Mouse (Mus musculus) intestine, embryonic 15.5 days (tissue): ENCODE results near the gene Pla2g5. TPM values are rescaled to one million over a fixed set of nuclear protein-coding genes. Genes with fewer than 3 reads are reported as not detected.
"Not testable (repeated sequence)": the region's sequence is repeated elsewhere in the genome, so short reads cannot be mapped to it uniquely, and the experiment has no call there.

Experiments used
- ATAC-seq: fragments of 200-750 bp; cut with Nextera tagmentation; 2 replicates; pipeline ENCODE4 v1.8.0; 2017; ENCODE audit warnings: moderate TSS enrichment, moderate library complexity
- H3K27ac ChIP-seq: fragments of 300-500 bp; sonication (generic); 2 replicates; pipeline ENCODE4 v1.5.1; 2015; ENCODE audit warnings: mild to moderate bottlenecking, inconsistent platforms
- H3K27me3 ChIP-seq: fragments of 300-500 bp; sonication (generic); replicated peaks from 2 replicates; pipeline ENCODE4 v1.6.1; 2015; ENCODE audit warnings: inconsistent platforms
- H3K36me3 ChIP-seq: fragments of 300-500 bp; sonication (generic); 2 replicates; pipeline ENCODE4 v1.6.1; 2015; ENCODE audit warnings: inconsistent platforms
- H3K4me1 ChIP-seq: fragments of 300-500 bp; sonication (generic); replicated peaks from 2 replicates; pipeline ENCODE4 v1.6.1; 2015; ENCODE audit warnings: inconsistent platforms
- H3K4me2 ChIP-seq: fragments of 300-500 bp; sonication (generic); replicated peaks from 2 replicates; pipeline ENCODE4 v1.6.1; 2015; ENCODE audit warnings: mild to moderate bottlenecking, inconsistent platforms
- H3K4me3 ChIP-seq: fragments of 300-500 bp; sonication (generic); replicated peaks from 2 replicates; pipeline ENCODE4 v1.5.1; 2015; ENCODE audit warnings: inconsistent platforms
- H3K9ac ChIP-seq: fragments of 300-500 bp; sonication (generic); 2 replicates; pipeline ENCODE4 v1.6.1; 2015; ENCODE audit warnings: inconsistent platforms
- H3K9me3 ChIP-seq: fragments of 300-500 bp; sonication (generic); 2 replicates; pipeline ENCODE4 v1.6.1; 2016; ENCODE audit warnings: inconsistent platforms
- WGBS: fragments of 180-500 bp; shearing (Covaris S2); methylation state at CpG from one replicate; pipeline ENCODE4 v1.1.7; 2015; 5-methylcytosine and 5-hydroxymethylcytosine counted together
- polyA plus RNA-seq: library from polyadenylated mRNA; unstranded; fragments of >200 nt; fragmentation: Nextera tagmentation; extraction: Ambion mirVana; gene quantifications from 2 replicates; pipeline ENCODE4 v1.2.1, GENCODE M21; 2015

Gene Pla2g5
- polyA plus RNA-seq, 1 experiment from 2014 or later, result 0.15 TPM

DNA sequence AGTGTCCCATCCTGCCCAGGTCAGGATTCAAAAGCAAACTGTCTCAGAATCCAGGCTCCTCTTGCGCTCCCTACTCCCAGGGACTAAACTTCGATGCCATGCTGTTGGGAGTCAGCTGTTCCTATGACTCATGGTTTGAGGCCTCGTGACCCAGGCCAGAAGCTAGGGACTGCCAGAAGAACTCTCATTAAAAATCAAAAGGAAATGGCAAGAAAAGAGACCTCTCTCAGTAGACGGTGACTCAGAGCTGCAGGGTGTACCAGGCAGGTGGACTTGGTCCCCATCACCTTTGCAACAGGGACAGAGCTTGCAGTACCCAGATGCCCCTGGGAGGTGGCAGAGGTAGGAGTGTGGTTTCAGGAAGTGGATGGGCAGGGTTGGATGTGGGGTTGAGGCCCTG is 14.4 kb upstream of the Pla2g5 start, which contains the start of gene Pla2g2e:
TSS of gene Pla2g2e (plus strand) at position 212 of the 400 bp plus-strand sequence.
- Histone ChIP-seq H3K4me3 (no peak within 1 kb of the TSS), H3K4me1 (0 out of 2 replicates have a peak, but pooled peaks cover 6% of the 10 kb centered on the region), H3K27me3 (no peaks in the 10 kb centered on the region), H3K4me2 (no peak within 1 kb of the TSS), H3K9ac (no peak within 1 kb of the TSS), H3K36me3 (no peaks in the 10 kb centered on the region), H3K9me3 (no peaks in the 10 kb centered on the region), H3K27ac (no peak within 1 kb of the TSS)
- peak; percentile 74 for ATAC-seq
- WGBS, result 60% methylated on average over 4 of the region's 4 CpGs

GRCm38 (mm10) chr4:138875986-138876385 is 12.7 kb upstream of the Pla2g5 start:
- WGBS, result 95% methylated on average over 2 of the region's 2 CpGs
- no peaks in the 10 kb centered on the region for H3K4me1 ChIP-seq
- no peak for ATAC-seq

GRCm38 (mm10) chr4:138875275-138875674 is 12.0 kb upstream of the Pla2g5 start:
- 91% methylated on average over 2 of the region's 2 CpGs for WGBS
- ATAC-seq, result not testable (repeated sequence)

More at GRCm38 (mm10) chr4:138875986-138876385, 12.7 kb upstream of the Pla2g5 start:
- Histone ChIP-seq H3K9me3 (no peaks in the 10 kb centered on the region), H3K4me3 (no peak overlapping the region), H3K36me3 (no peaks in the 10 kb centered on the region), H3K9ac (no peak overlapping the region), H3K27ac (no peak overlapping the region), H3K4me2 (no peak overlapping the region), H3K27me3 (no peaks in the 10 kb centered on the region)

GRCm38 (mm10) chr4:138873864-138874263 is 10.6 kb upstream of the Pla2g5 start, which contains the start of gene Gm13030:
Gene Gm13030 (minus strand): TSS chr4:138873964.
- Histone ChIP-seq H3K27ac (no peak within 1 kb of the TSS), H3K4me3 (no peak within 1 kb of the TSS), H3K4me1 (no peaks in the 10 kb centered on the region), H3K36me3 (no peaks in the 10 kb centered on the region), H3K4me2 (no peak within 1 kb of the TSS), H3K27me3 (no peaks in the 10 kb centered on the region), H3K9me3 (no peaks in the 10 kb centered on the region), H3K9ac (no peak within 1 kb of the TSS)
- no peak for ATAC-seq
- WGBS, result 74% methylated on average over 6 of the region's 6 CpGs

More at GRCm38 (mm10) chr4:138875275-138875674, 12.0 kb upstream of the Pla2g5 start:
- not testable (repeated sequence) for H3K4me2 ChIP-seq, H3K9me3 ChIP-seq, H3K27ac ChIP-seq, H3K9ac ChIP-seq, H3K36me3 ChIP-seq, H3K4me3 ChIP-seq, H3K4me1 ChIP-seq, H3K27me3 ChIP-seq

- WGBS, result 57% methylated on average over 8 of the region's 8 CpGs
- Histone ChIP-seq H3K27ac (no peak overlapping the region), H3K27me3 (no peaks in the 10 kb centered on the region), H3K9ac (no peak overlapping the region), H3K36me3 (no peaks in the 10 kb centered on the region), H3K4me3 (no peak overlapping the region), H3K9me3 (no peaks in the 10 kb centered on the region), H3K4me1 (no peaks in the 10 kb centered on the region), H3K4me2 (no peak overlapping the region)
- ATAC-seq, result no peak
Measured at GRCm38 (mm10) chr4:138868666-138869065, 5.4 kb upstream of the Pla2g5 start.

DNA sequence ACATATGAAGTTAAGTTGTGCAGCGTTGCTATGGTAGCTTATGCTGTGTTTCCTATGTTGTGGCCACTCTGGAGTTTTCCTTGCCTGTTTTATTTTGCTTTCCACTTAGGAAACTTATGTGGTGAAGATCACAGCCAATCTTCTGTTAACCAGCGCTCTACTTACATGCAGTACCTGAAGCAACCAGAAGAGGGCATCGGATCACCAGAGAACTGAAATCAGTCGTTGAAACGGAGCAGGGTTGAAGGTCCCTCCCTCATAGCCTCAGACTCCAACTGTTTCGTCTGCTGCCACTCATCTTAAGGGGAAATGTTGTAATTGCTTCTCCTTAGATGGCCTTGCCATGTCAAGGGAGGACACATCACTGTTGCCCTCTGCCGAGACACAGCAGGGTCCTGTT is 3.1 kb upstream of the Pla2g5 start:
- H3K9ac ChIP-seq, result no peak overlapping the region
- no peaks in the 10 kb centered on the region for H3K9me3 ChIP-seq
- ATAC-seq, result 0 out of 2 replicates have a peak, but pooled peaks have one; percentile 23
- no peaks in the 10 kb centered on the region for H3K27me3 ChIP-seq
- no peak overlapping the region for H3K4me3 ChIP-seq
- 11% methylated on average over 7 of the region's 7 CpGs for WGBS
- no peak overlapping the region for H3K27ac ChIP-seq
- H3K4me2 ChIP-seq, result no peak overlapping the region
- H3K36me3 ChIP-seq, result no peaks in the 10 kb centered on the region
- no peaks in the 10 kb centered on the region for H3K4me1 ChIP-seq

DNA sequence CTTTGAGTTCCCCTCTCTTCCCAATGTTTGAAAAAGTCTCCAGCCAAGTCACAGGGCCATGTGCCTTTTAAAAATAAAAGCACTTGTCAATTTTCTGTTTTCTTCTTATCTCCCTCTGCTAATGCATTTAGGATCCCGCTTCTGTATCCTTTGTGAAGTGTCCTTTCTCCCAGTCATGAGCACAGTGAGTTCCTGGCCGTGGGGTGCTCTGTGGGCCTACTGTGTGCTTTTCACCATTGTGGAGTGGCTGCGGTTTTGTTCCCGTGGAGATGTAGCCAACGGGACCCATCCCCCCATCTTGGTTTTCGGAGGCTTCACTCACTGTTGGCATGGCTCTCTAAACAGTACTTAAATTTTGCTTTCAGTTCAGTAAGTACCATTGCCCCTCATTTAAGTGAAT is 2.7 kb upstream of the Pla2g5 start:
- Histone ChIP-seq H3K4me1 (no peaks in the 10 kb centered on the region), H3K4me2 (no peak overlapping the region), H3K4me3 (no peak overlapping the region), H3K27me3 (no peaks in the 10 kb centered on the region), H3K27ac (no peak overlapping the region), H3K9ac (no peak overlapping the region), H3K9me3 (no peaks in the 10 kb centered on the region), H3K36me3 (no peaks in the 10 kb centered on the region)
- no peak for ATAC-seq
- WGBS, result 65% methylated on average over 6 of the region's 6 CpGs

GRCm38 (mm10) chr4:138865092-138865491 is 1.8 kb upstream of the Pla2g5 start:
- no peaks in the 10 kb centered on the region for H3K4me1 ChIP-seq
- no peaks in the 10 kb centered on the region for H3K27me3 ChIP-seq
- H3K4me2 ChIP-seq, result no peak overlapping the region
- H3K27ac ChIP-seq, result no peak overlapping the region
- 32% methylated on average over 5 of the region's 5 CpGs for WGBS
- ATAC-seq, result no peak
- no peak overlapping the region for H3K9ac ChIP-seq
- H3K4me3 ChIP-seq, result no peak overlapping the region
- H3K36me3 ChIP-seq, result no peaks in the 10 kb centered on the region
- no peaks in the 10 kb centered on the region for H3K9me3 ChIP-seq

GRCm38 (mm10) chr4:138859728-138860127 is 3.6 kb downstream of the Pla2g5 start:
- no peak overlapping the region for H3K9ac ChIP-seq
- H3K27ac ChIP-seq, result no peak overlapping the region
- peak overlapping the region; percentile 48 for H3K4me2 ChIP-seq
- H3K9me3 ChIP-seq, result no peaks in the 10 kb centered on the region
- no peaks in the 10 kb centered on the region for H3K36me3 ChIP-seq
- WGBS, result 6% methylated on average over 13 of the region's 13 CpGs
- H3K27me3 ChIP-seq, result no peaks in the 10 kb centered on the region
- H3K4me1 ChIP-seq, result no peaks in the 10 kb centered on the region
- peak; percentile 77 for ATAC-seq
- peak overlapping the region; percentile 14; the same call in 1 of the 2 replicates for H3K4me3 ChIP-seq

DNA sequence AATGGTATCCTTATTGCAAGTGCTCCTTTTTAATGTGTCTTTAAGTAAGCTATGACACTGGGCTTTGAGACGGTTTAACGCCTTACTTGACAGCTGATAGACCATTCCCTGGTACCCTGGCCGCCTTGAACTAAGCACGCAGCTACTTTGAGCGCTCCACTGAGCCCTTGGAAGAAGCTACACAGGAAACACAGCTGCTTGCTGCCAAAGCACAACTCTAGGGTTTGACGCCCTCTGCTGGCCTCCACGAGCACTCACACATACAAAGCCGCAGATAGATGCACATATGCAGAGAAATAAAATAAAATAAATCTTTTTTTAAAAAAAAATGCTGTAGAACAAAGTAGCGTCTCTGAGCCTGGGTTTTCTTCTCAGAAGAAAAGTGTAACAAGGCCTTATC is 4.0 kb downstream of the Pla2g5 start:
- Histone ChIP-seq H3K4me2 (peak overlapping the region; percentile 48), H3K36me3 (no peaks in the 10 kb centered on the region), H3K4me1 (no peaks in the 10 kb centered on the region), H3K9ac (no peak overlapping the region), H3K9me3 (no peaks in the 10 kb centered on the region), H3K4me3 (peak overlapping the region; percentile 14; the same call in 1 of the 2 replicates), H3K27me3 (no peaks in the 10 kb centered on the region), H3K27ac (no peak overlapping the region)
- WGBS, result 31% methylated on average over 9 of the region's 9 CpGs
- no peak for ATAC-seq

- H3K4me3 ChIP-seq, result no peak overlapping the region
- no peaks in the 10 kb centered on the region for H3K36me3 ChIP-seq
- no peaks in the 10 kb centered on the region for H3K27me3 ChIP-seq
- H3K9ac ChIP-seq, result no peak overlapping the region
- H3K4me2 ChIP-seq, result no peak overlapping the region
- H3K27ac ChIP-seq, result no peak overlapping the region
- no peaks in the 10 kb centered on the region for H3K9me3 ChIP-seq
- 81% methylated on average over 15 of the region's 15 CpGs for WGBS
- ATAC-seq, result no peak
- H3K4me1 ChIP-seq, result no peaks in the 10 kb centered on the region
Measured at GRCm38 (mm10) chr4:138858446-138858845, 4.8 kb downstream of the Pla2g5 start.

GRCm38 (mm10) chr4:138857576-138857975 is 5.7 kb downstream of the Pla2g5 start:
- H3K27me3 ChIP-seq, result no peaks in the 10 kb centered on the region
- H3K27ac ChIP-seq, result no peak overlapping the region
- H3K4me1 ChIP-seq, result no peaks in the 10 kb centered on the region
- H3K9ac ChIP-seq, result no peak overlapping the region
- no peak overlapping the region for H3K4me3 ChIP-seq
- no peaks in the 10 kb centered on the region for H3K36me3 ChIP-seq
- WGBS, result 85% methylated on average over 10 of the region's 10 CpGs
- H3K9me3 ChIP-seq, result no peaks in the 10 kb centered on the region
- ATAC-seq, result no peak
- no peak overlapping the region for H3K4me2 ChIP-seq

- ATAC-seq, result peak; percentile 49; the same call in 1 of the 2 replicates
- Histone ChIP-seq H3K9ac (no peak overlapping the region), H3K4me2 (no peak overlapping the region), H3K27ac (no peak overlapping the region), H3K4me1 (no peaks in the 10 kb centered on the region), H3K9me3 (no peaks in the 10 kb centered on the region), H3K27me3 (no peaks in the 10 kb centered on the region), H3K36me3 (no peaks in the 10 kb centered on the region), H3K4me3 (no peak overlapping the region)
- WGBS, result 31% methylated on average over 7 of the region's 7 CpGs
Measured at GRCm38 (mm10) chr4:138856491-138856890, 6.8 kb downstream of the Pla2g5 start.
